Mouse (Mus musculus): ENCODE data around the gene Olfr463. TPM values are rescaled to one million over a fixed set of nuclear protein-coding genes. Genes with fewer than 3 reads are reported as not detected.
"Not testable (repeated sequence)": the region's sequence is repeated elsewhere in the genome, so short reads cannot be mapped to it uniquely, and the experiment has no call there.

Olfr463 gene
- polyA plus RNA-seq, 1 experiment, result not detected

- TF ChIP-seq E2F4 (IDR thresholded peaks at IDR 0.05; ENCODE audit: insufficient read depth) (no peak), CEBPB (IDR thresholded peaks at IDR 0.05; ENCODE audit: insufficient read depth, poor library complexity, severe bottlenecking) (no peak), MYOD1 (IDR thresholded peaks at IDR 0.05; ENCODE audit: control insufficient read depth in 1 of 3, insufficient read length in 2 of 3, low read depth in 2 of 3) (no peak), REST (IDR thresholded peaks at IDR 0.05; ENCODE audit: insufficient read depth, insufficient read length) (no peak), TCF3 (IDR thresholded peaks at IDR 0.05; ENCODE audit: insufficient read length, low read depth) (no peak), SRF (IDR thresholded peaks at IDR 0.05; ENCODE audit: control insufficient read depth, insufficient read length, low read depth) (no peak), MYOG (IDR thresholded peaks at IDR 0.05; ENCODE audit: control insufficient read depth in 1 of 3, insufficient read depth in 1 of 3, insufficient read length in 2 of 3, low read depth in 2 of 3) (no peak), POLR2AphosphoS2 (IDR thresholded peaks at IDR 0.05; ENCODE audit: insufficient read length, low read depth) (no peak), USF1 (IDR thresholded peaks at IDR 0.05; ENCODE audit: low read depth) (no peak), POLR2A (IDR thresholded peaks at IDR 0.05; ENCODE audit: insufficient read length, low read depth) (no peak), TCF12 (IDR thresholded peaks at IDR 0.05; ENCODE audit: insufficient read depth, poor library complexity, severe bottlenecking) (no peak), MAX (IDR thresholded peaks at IDR 0.05; ENCODE audit: low read depth) (no peak)
- Histone ChIP-seq H3K4me3 (no peak overlapping the region), H3ac (ENCODE audit: control insufficient read depth, insufficient read length) (no peak overlapping the region), H3K36me3 (ENCODE audit: control insufficient read depth, insufficient read depth) (no peaks in the 10 kb centered on the region), H3K79me2 (ENCODE audit: control insufficient read depth, insufficient read depth) (no peaks in the 10 kb centered on the region), H3K4me2 (ENCODE audit: low read depth) (no peak overlapping the region), H3K27me3 (ENCODE audit: control insufficient read depth, insufficient read depth, insufficient read length) (peaks cover 68% of the 10 kb centered on the region)
These were observed 25.4 kb downstream of the Olfr463 start for GRCm38 (mm10) chr11:87871766-87872165.

GRCm38 (mm10) chr11:87870096-87870495, 27.1 kb downstream of the Olfr463 start:
- Histone ChIP-seq H3K4me3 (no peak overlapping the region), H3K36me3 (ENCODE audit: control insufficient read depth, insufficient read depth) (no peaks in the 10 kb centered on the region), H3ac (ENCODE audit: control insufficient read depth, insufficient read length) (no peak overlapping the region), H3K4me2 (ENCODE audit: low read depth) (no peak overlapping the region), H3K79me2 (ENCODE audit: control insufficient read depth, insufficient read depth) (no peaks in the 10 kb centered on the region), H3K27me3 (ENCODE audit: control insufficient read depth, insufficient read depth, insufficient read length) (peaks cover 52% of the 10 kb centered on the region)
- no peak for TF ChIP-seq POLR2A (IDR thresholded peaks at IDR 0.05; ENCODE audit: insufficient read length, low read depth)
- no peak for TF ChIP-seq SRF (IDR thresholded peaks at IDR 0.05; ENCODE audit: control insufficient read depth, insufficient read length, low read depth)
- TF ChIP-seq E2F4 (IDR thresholded peaks at IDR 0.05; ENCODE audit: insufficient read depth), result no peak
- no peak for TF ChIP-seq TCF3 (IDR thresholded peaks at IDR 0.05; ENCODE audit: insufficient read length, low read depth)
- TF ChIP-seq REST (IDR thresholded peaks at IDR 0.05; ENCODE audit: insufficient read depth, insufficient read length), result no peak
- no peak for TF ChIP-seq MAX (IDR thresholded peaks at IDR 0.05; ENCODE audit: low read depth)
- no peak for TF ChIP-seq CEBPB (IDR thresholded peaks at IDR 0.05; ENCODE audit: insufficient read depth, poor library complexity, severe bottlenecking)
- TF ChIP-seq POLR2AphosphoS2 (IDR thresholded peaks at IDR 0.05; ENCODE audit: insufficient read length, low read depth), result no peak
- TF ChIP-seq USF1 (IDR thresholded peaks at IDR 0.05; ENCODE audit: low read depth), result no peak
- TF ChIP-seq MYOD1 (IDR thresholded peaks at IDR 0.05; ENCODE audit: control insufficient read depth in 1 of 3, insufficient read length in 2 of 3, low read depth in 2 of 3), result no peak
- TF ChIP-seq TCF12 (IDR thresholded peaks at IDR 0.05; ENCODE audit: insufficient read depth, poor library complexity, severe bottlenecking), result no peak
- TF ChIP-seq MYOG (IDR thresholded peaks at IDR 0.05; ENCODE audit: control insufficient read depth in 1 of 3, insufficient read depth in 1 of 3, insufficient read length in 2 of 3, low read depth in 2 of 3), result no peak

GRCm38 (mm10) chr11:87866891-87867290, 30.3 kb downstream of the Olfr463 start:
- H3K36me3 ChIP-seq (ENCODE audit: control insufficient read depth, insufficient read depth); H3K4me3 ChIP-seq; H3ac ChIP-seq (ENCODE audit: control insufficient read depth, insufficient read length); H3K79me2 ChIP-seq (ENCODE audit: control insufficient read depth, insufficient read depth); H3K4me2 ChIP-seq (ENCODE audit: low read depth): not testable (repeated sequence)
- peaks cover 25% of the 10 kb centered on the region for H3K27me3 ChIP-seq (ENCODE audit: control insufficient read depth, insufficient read depth, insufficient read length)

GRCm38 (mm10) chr11:87862805-87863204, 34.4 kb downstream of the Olfr463 start:
- no peaks in the 10 kb centered on the region for H3K79me2 ChIP-seq (ENCODE audit: control insufficient read depth, insufficient read depth)
- no peak overlapping the region for H3K4me2 ChIP-seq (ENCODE audit: low read depth)
- H3K4me3 ChIP-seq, result no peak overlapping the region
- no peak overlapping the region for H3ac ChIP-seq (ENCODE audit: control insufficient read depth, insufficient read length)
- TF ChIP-seq SRF (IDR thresholded peaks at IDR 0.05; ENCODE audit: control insufficient read depth, insufficient read length, low read depth), result no peak
- TF ChIP-seq MAX (IDR thresholded peaks at IDR 0.05; ENCODE audit: low read depth), result no peak
- TF ChIP-seq POLR2A (IDR thresholded peaks at IDR 0.05; ENCODE audit: insufficient read length, low read depth), result no peak
- TF ChIP-seq MYOD1 (IDR thresholded peaks at IDR 0.05; ENCODE audit: control insufficient read depth in 1 of 3, insufficient read length in 2 of 3, low read depth in 2 of 3), result no peak
- no peak for TF ChIP-seq MYOG (IDR thresholded peaks at IDR 0.05; ENCODE audit: control insufficient read depth in 1 of 3, insufficient read depth in 1 of 3, insufficient read length in 2 of 3, low read depth in 2 of 3)
- TF ChIP-seq TCF12 (IDR thresholded peaks at IDR 0.05; ENCODE audit: insufficient read depth, poor library complexity, severe bottlenecking), result no peak
- TF ChIP-seq E2F4 (IDR thresholded peaks at IDR 0.05; ENCODE audit: insufficient read depth), result no peak
- TF ChIP-seq USF1 (IDR thresholded peaks at IDR 0.05; ENCODE audit: low read depth), result no peak
- no peak for TF ChIP-seq REST (IDR thresholded peaks at IDR 0.05; ENCODE audit: insufficient read depth, insufficient read length)
- no peak for TF ChIP-seq POLR2AphosphoS2 (IDR thresholded peaks at IDR 0.05; ENCODE audit: insufficient read length, low read depth)
- TF ChIP-seq TCF3 (IDR thresholded peaks at IDR 0.05; ENCODE audit: insufficient read length, low read depth), result no peak
- no peak for TF ChIP-seq CEBPB (IDR thresholded peaks at IDR 0.05; ENCODE audit: insufficient read depth, poor library complexity, severe bottlenecking)
- no peaks in the 10 kb centered on the region for H3K36me3 ChIP-seq (ENCODE audit: control insufficient read depth, insufficient read depth)
- peaks cover 2% of the 10 kb centered on the region for H3K27me3 ChIP-seq (ENCODE audit: control insufficient read depth, insufficient read depth, insufficient read length)

- Histone ChIP-seq H3ac (ENCODE audit: control insufficient read depth, insufficient read length) (no peak overlapping the region), H3K4me3 (no peak overlapping the region), H3K36me3 (ENCODE audit: control insufficient read depth, insufficient read depth) (no peaks in the 10 kb centered on the region), H3K79me2 (ENCODE audit: control insufficient read depth, insufficient read depth) (no peaks in the 10 kb centered on the region), H3K27me3 (ENCODE audit: control insufficient read depth, insufficient read depth, insufficient read length) (no peaks in the 10 kb centered on the region), H3K4me2 (ENCODE audit: low read depth) (no peak overlapping the region)
- TF ChIP-seq TCF12 (IDR thresholded peaks at IDR 0.05; ENCODE audit: insufficient read depth, poor library complexity, severe bottlenecking) (no peak), POLR2AphosphoS2 (IDR thresholded peaks at IDR 0.05; ENCODE audit: insufficient read length, low read depth) (no peak), TCF3 (IDR thresholded peaks at IDR 0.05; ENCODE audit: insufficient read length, low read depth) (no peak), REST (IDR thresholded peaks at IDR 0.05; ENCODE audit: insufficient read depth, insufficient read length) (no peak), POLR2A (IDR thresholded peaks at IDR 0.05; ENCODE audit: insufficient read length, low read depth) (no peak), SRF (IDR thresholded peaks at IDR 0.05; ENCODE audit: control insufficient read depth, insufficient read length, low read depth) (no peak), MYOD1 (IDR thresholded peaks at IDR 0.05; ENCODE audit: control insufficient read depth in 1 of 3, insufficient read length in 2 of 3, low read depth in 2 of 3) (no peak), MAX (IDR thresholded peaks at IDR 0.05; ENCODE audit: low read depth) (no peak), MYOG (IDR thresholded peaks at IDR 0.05; ENCODE audit: control insufficient read depth in 1 of 3, insufficient read depth in 1 of 3, insufficient read length in 2 of 3, low read depth in 2 of 3) (no peak), E2F4 (IDR thresholded peaks at IDR 0.05; ENCODE audit: insufficient read depth) (no peak), CEBPB (IDR thresholded peaks at IDR 0.05; ENCODE audit: insufficient read depth, poor library complexity, severe bottlenecking) (no peak), USF1 (IDR thresholded peaks at IDR 0.05; ENCODE audit: low read depth) (no peak)
These were observed 36.8 kb downstream of the Olfr463 start for GRCm38 (mm10) chr11:87860426-87860825.
